24 mouse cellular contexts compared by ENCODE assay signal in the genomic region with DNA sequence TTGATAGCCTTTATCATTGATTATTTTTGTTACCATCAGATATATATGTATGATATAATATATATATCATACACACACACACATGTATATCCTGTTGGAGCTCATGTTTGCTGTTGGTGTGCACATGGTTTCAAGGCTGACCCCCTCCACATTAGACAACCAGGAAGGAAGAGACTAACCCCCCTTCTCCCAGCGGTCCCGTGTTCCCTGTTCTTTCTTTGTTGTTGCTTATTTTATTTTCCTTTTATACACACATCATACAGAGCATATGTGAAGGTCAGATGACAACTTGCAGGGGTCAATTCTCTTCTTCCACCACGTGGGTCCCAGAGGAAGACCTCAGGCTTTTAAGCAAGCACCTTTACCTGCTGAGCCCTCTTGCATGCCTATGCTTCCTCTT. TPM values are rescaled to one million over a fixed set of nuclear protein-coding genes. Genes with fewer than 3 reads are reported as not detected.
A peak's percentile ranks its signal among the peaks of the same experiment; 100 is the strongest.
DNase-seq lines count a peak whose midpoint lies in the region; ATAC-seq and TF ChIP-seq lines count a peak whose summit lies in the region.
"Had no signal": no experiment of that assay in that cellular context is flagged by ENCODE, and none has a peak within 500 bp of the region (broad histone marks: within the 10 kb centered on the region; RNA-seq: fewer than 3 reads in every experiment).

No protein-coding gene starts in this region.

- H3K4me3 ChIP-seq in heart, adult 2 months, result no peak overlapping the region
- no peak overlapping the region for H3K4me3 ChIP-seq in midbrain, embryonic 11.5 days (ENCODE audit: low read depth, low read length)
- H3K4me3 ChIP-seq in midbrain, embryonic 14.5 days (replicated peaks; ENCODE audit: low read depth, low read length), result no peak overlapping the region
- H3K4me3 ChIP-seq in MEL (ENCODE audit: control insufficient read depth in 1 of 2, insufficient read depth in 1 of 2, low read depth in 2 of 2, low read length in 2 of 2), result peak overlapping the region; percentile 21 to 28; a peak in 2 of 4 replicates
- no peak overlapping the region for H3K4me3 ChIP-seq in hindbrain, embryonic 16.5 days (ENCODE audit: low read length)
- no peak overlapping the region for H3K4me3 ChIP-seq in intestine, embryonic 15.5 days (replicated peaks)

- peak; percentile 56 for DNase-seq in heart, adult 11 months
- no peak for DNase-seq in heart, adult 2 months
- peak; percentile 61 for DNase-seq in midbrain, embryonic 11.5 days (ENCODE audit: low spot score, missing footprints)
- no peak for DNase-seq in midbrain, embryonic 14.5 days
- no peak for DNase-seq in MEL (ENCODE audit: low read depth, low spot score)
- DNase-seq in MEL-GATA-1-ER (ENCODE audit: extremely low read depth, low read depth), result peak; percentile 14
- DNase-seq: adrenal gland, adult 2 months; adrenal gland, adult 8-10 months; adrenal gland, postnatal 10 days; adrenal gland, postnatal 14 days; adrenal gland, postnatal 25 days; adrenal gland, postnatal 36 days; B cell, adult 2 months; cerebellum, adult 11 months; cerebellum, adult 11-12 months; cerebellum, adult 18-20 months; cerebellum, adult 2 months had no signal

- intact Hi-C loops in heart, adult 2 months (cut with DNase I), result no loop called here

- no peaks in the 10 kb centered on the region for H3K36me3 ChIP-seq in heart, adult 2 months (ENCODE audit: control insufficient read depth, insufficient read depth, low read length)
- no peaks in the 10 kb centered on the region for H3K36me3 ChIP-seq in midbrain, embryonic 11.5 days (ENCODE audit: control insufficient read depth, insufficient read depth, low read length)
- no peaks in the 10 kb centered on the region for H3K36me3 ChIP-seq in midbrain, embryonic 14.5 days (ENCODE audit: control insufficient read depth, insufficient read depth, low read length)
- H3K36me3 ChIP-seq in MEL (ENCODE audit: control insufficient read depth in 1 of 2, insufficient read depth in 2 of 2, low read length in 2 of 2), result peaks cover 0 to 3% of the 10 kb centered on the region in 2 experiments; a peak in 2 of 4 replicates
- no peaks in the 10 kb centered on the region for H3K36me3 ChIP-seq in hindbrain, embryonic 16.5 days (ENCODE audit: control insufficient read depth, insufficient read depth, low read length)
- H3K36me3 ChIP-seq in intestine, embryonic 15.5 days, result no peaks in the 10 kb centered on the region
- H3K36me3 ChIP-seq: G1E had no signal

- no peaks in the 10 kb centered on the region for H3K79me2 ChIP-seq in heart, adult 2 months (replicated peaks; ENCODE audit: control insufficient read depth, insufficient read depth, low read length)
- H3K79me2 ChIP-seq in MEL (ENCODE audit: control insufficient read depth, insufficient read depth, low read length, poor library complexity), result no peaks in the 10 kb centered on the region

- no peaks in the 10 kb centered on the region for H3K27me3 ChIP-seq in heart, adult 2 months (ENCODE audit: control insufficient read depth, insufficient read depth, low read length)
- no peaks in the 10 kb centered on the region; the same call in 1 of the 2 replicates for H3K27me3 ChIP-seq in midbrain, embryonic 11.5 days (ENCODE audit: control insufficient read depth, insufficient read depth, low read length)
- 0 out of 2 replicates have a peak, but pooled peaks cover 3% of the 10 kb centered on the region for H3K27me3 ChIP-seq in midbrain, embryonic 14.5 days (ENCODE audit: control insufficient read depth, insufficient read depth, low read length)
- no peaks in the 10 kb centered on the region for H3K27me3 ChIP-seq in MEL (ENCODE audit: control insufficient read depth in 1 of 2, insufficient read depth in 2 of 2, low read length in 2 of 2)
- peaks cover 2% of the 10 kb centered on the region; the same call in 1 of the 2 replicates for H3K27me3 ChIP-seq in hindbrain, embryonic 16.5 days (replicated peaks; ENCODE audit: control insufficient read depth, insufficient read depth, low read length)
- H3K27me3 ChIP-seq in intestine, embryonic 15.5 days (replicated peaks), result no peaks in the 10 kb centered on the region; the same call in 1 of the 2 replicates

- H3K27ac ChIP-seq in heart, adult 2 months, result no peak overlapping the region
- H3K27ac ChIP-seq in midbrain, embryonic 11.5 days (ENCODE audit: low read depth, low read length), result no peak overlapping the region
- no peak overlapping the region for H3K27ac ChIP-seq in midbrain, embryonic 14.5 days (replicated peaks; ENCODE audit: low read depth, low read length)
- no peak overlapping the region for H3K27ac ChIP-seq in MEL (ENCODE audit: control insufficient read depth, low read depth, low read length)
- H3K27ac ChIP-seq in hindbrain, embryonic 16.5 days (ENCODE audit: low read depth, low read length), result no peak overlapping the region
- H3K27ac ChIP-seq in intestine, embryonic 15.5 days, result no peak overlapping the region

- H3K9ac ChIP-seq in heart, adult 2 months (ENCODE audit: low read depth, low read length), result no peak overlapping the region
- no peak overlapping the region for H3K9ac ChIP-seq in midbrain, embryonic 11.5 days (ENCODE audit: low read length)
- H3K9ac ChIP-seq in midbrain, embryonic 14.5 days (replicated peaks; ENCODE audit: low read length), result no peak overlapping the region
- no peak overlapping the region for H3K9ac ChIP-seq in MEL (ENCODE audit: control insufficient read depth, low read depth, low read length, poor library complexity, severe bottlenecking)
- H3K9ac ChIP-seq in hindbrain, embryonic 16.5 days (ENCODE audit: low read depth, low read length), result no peak overlapping the region
- H3K9ac ChIP-seq in intestine, embryonic 15.5 days, result no peak overlapping the region

- TF ChIP-seq EP300 in heart, adult 2 months (IDR thresholded peaks at IDR 0.05; ENCODE audit: insufficient read depth, low read depth, low read length), result no peak
- TF ChIP-seq EP300 in MEL (IDR thresholded peaks at IDR 0.05; ENCODE audit: low read depth in 1 of 2, low read length in 2 of 2), result no peak

- no peak for ATAC-seq in midbrain, embryonic 11.5 days (ENCODE audit: low FRiP score)
- ATAC-seq in midbrain, embryonic 14.5 days (ENCODE audit: low FRiP score, low TSS enrichment), result no peak
- ATAC-seq in hindbrain, embryonic 16.5 days, result no peak
- ATAC-seq in intestine, embryonic 15.5 days, result no peak
- ATAC-seq: activated CD4-positive, CD25-positive, alpha-beta regulatory T cell, adult 4 months; CD4-positive, CD25-positive, alpha-beta regulatory T cell, adult 4 months; Patski had no signal

- H3K4me1 ChIP-seq in heart, adult 2 months (ENCODE audit: control insufficient read depth, insufficient read depth, low read length), result no peaks in the 10 kb centered on the region
- H3K4me1 ChIP-seq in midbrain, embryonic 11.5 days (ENCODE audit: control insufficient read depth, insufficient read depth, low read length), result peaks cover 2% of the 10 kb centered on the region; the same call in 1 of the 2 replicates
- H3K4me1 ChIP-seq in midbrain, embryonic 14.5 days (ENCODE audit: control insufficient read depth, insufficient read depth, low read length), result no peaks in the 10 kb centered on the region; the same call in 1 of the 2 replicates
- H3K4me1 ChIP-seq in MEL (ENCODE audit: control insufficient read depth in 1 of 2, insufficient read depth in 2 of 2, low read length in 2 of 2), result peaks cover 0 to 14% of the 10 kb centered on the region in 2 experiments; a peak in 3 of 4 replicates
- H3K4me1 ChIP-seq in hindbrain, embryonic 16.5 days (ENCODE audit: control insufficient read depth, insufficient read depth, low read depth, low read length), result no peaks in the 10 kb centered on the region
- H3K4me1 ChIP-seq in intestine, embryonic 15.5 days (replicated peaks), result no peaks in the 10 kb centered on the region

- no peaks in the 10 kb centered on the region for H3K9me3 ChIP-seq in midbrain, embryonic 11.5 days (ENCODE audit: control insufficient read depth, low read length)
- H3K9me3 ChIP-seq in midbrain, embryonic 14.5 days (ENCODE audit: control insufficient read depth, low read length), result no peaks in the 10 kb centered on the region
- H3K9me3 ChIP-seq in MEL (replicated peaks; ENCODE audit: insufficient read depth, low read length), result no peaks in the 10 kb centered on the region
- H3K9me3 ChIP-seq in hindbrain, embryonic 16.5 days (ENCODE audit: control insufficient read depth, low read length), result no peaks in the 10 kb centered on the region
- H3K9me3 ChIP-seq in intestine, embryonic 15.5 days, result no peaks in the 10 kb centered on the region
- H3K9me3 ChIP-seq: G1E had no signal

- 54% methylated on average over 3 of the region's 3 CpGs for WGBS in heart, adult 2 months
- 77% methylated on average over 3 of the region's 3 CpGs for WGBS in midbrain, embryonic 11.5 days
- 78% methylated on average over 3 of the region's 3 CpGs for WGBS in midbrain, embryonic 14.5 days
- 77% methylated on average over 3 of the region's 3 CpGs for WGBS in hindbrain, embryonic 16.5 days
- 73% methylated on average over 3 of the region's 3 CpGs for WGBS in intestine, embryonic 15.5 days

- H3K4me2 ChIP-seq in midbrain, embryonic 11.5 days, result no peak overlapping the region
- H3K4me2 ChIP-seq in midbrain, embryonic 14.5 days (ENCODE audit: low read length), result no peak overlapping the region
- no peak overlapping the region for H3K4me2 ChIP-seq in hindbrain, embryonic 16.5 days (ENCODE audit: low read length)
- H3K4me2 ChIP-seq in intestine, embryonic 15.5 days (replicated peaks), result no peak overlapping the region

- TF ChIP-seq RAD21 in MEL (IDR thresholded peaks at IDR 0.05; ENCODE audit: low read depth, low read length), result no peak

- no peak for TF ChIP-seq CTCF in heart, adult 2 months (IDR thresholded peaks at IDR 0.05)
- TF ChIP-seq CTCF in MEL (IDR thresholded peaks at IDR 0.05 in 2 of 3, conservative IDR thresholded peaks at IDR 0.05 in 1 of 3; ENCODE audit: control insufficient read depth in 1 of 3, insufficient read depth in 1 of 3, low read depth in 2 of 3, low read length in 3 of 3, poor library complexity in 1 of 3, severe bottlenecking in 1 of 3), result no peak

- TF ChIP-seq POLR2A in heart, adult 2 months (IDR thresholded peaks at IDR 0.05; ENCODE audit: insufficient read depth, low read depth, low read length), result no peak
- TF ChIP-seq POLR2A in MEL (IDR thresholded peaks at IDR 0.05; ENCODE audit: control insufficient read depth in 1 of 2, insufficient read depth in 1 of 2, low read depth in 1 of 2, low read length in 2 of 2, poor library complexity in 1 of 2), result no peak

TF ChIP-seq in MEL, 35 proteins besides CTCF, POLR2A, EP300 and RAD21 (continues in another document):
- TF ChIP-seq GABPA (IDR thresholded peaks at IDR 0.05; ENCODE audit: low read depth, low read length), result no peak

RNA-seq across cellular contexts. Expression of gene 4932438H23Rik, which starts 29.3 kb away (rescaled TPM):
- under 1 TPM in 1 of 2 experiments, not detected in 1; 0.14 TPM for total RNA-seq in heart, adult 2 months (2021)
- polyA plus RNA-seq in heart, adult 2 months (2012; rRNA removed), result 0.06 and 0.12 TPM in 2 replicates
- 0.26 TPM in 1 of 2 replicates, not detected in the other for polyA plus RNA-seq in midbrain, embryonic 11.5 days (2014; fragmentation: Nextera tagmentation; extraction: Ambion mirVana)
- polyA plus RNA-seq in midbrain, embryonic 14.5 days (2014; fragmentation: Nextera tagmentation; extraction: Ambion mirVana), result 0.34 and 1.7 TPM in 2 replicates
- not detected in 2 replicates for total RNA-seq in MEL (2012; rRNA removed)
- not detected for polyA plus RNA-seq in MEL (2012; ENCODE audit: insufficient read depth in 1 of 2, insufficient read length in 2 of 2, low read depth in 1 of 2, low replicate concordance in 2 of 2, missing spikeins in 1 of 2)
- polyA plus RNA-seq in hindbrain, embryonic 16.5 days (2015; fragmentation: Nextera tagmentation; extraction: Ambion mirVana), result 0.88 and 1.9 TPM in 2 replicates
- 0.26 and 0.53 TPM in 2 replicates for polyA plus RNA-seq in intestine, embryonic 15.5 days (2015; fragmentation: Nextera tagmentation; extraction: Ambion mirVana)
- total RNA-seq: adrenal gland, postnatal 14 days; adrenal gland, postnatal 25 days; adrenal gland, postnatal 36 days; CH12.LX had no signal
- polyA plus RNA-seq: adrenal gland, adult 2 months; Patski had no signal

Comparison
In these comparisons a context has a peak if more than half of its experiments do, and no peak if none do; other contexts are left out.
1. DNase-seq: peak in heart, adult 11 months (single experiment), midbrain, embryonic 11.5 days (single experiment) and MEL-GATA-1-ER (single experiment); none in heart, adult 2 months (0 of 2), midbrain, embryonic 14.5 days (single experiment) and MEL (single experiment).
2. H3K4me3 ChIP-seq: peak in MEL (2 of 2); none in heart, adult 2 months (single experiment), midbrain, embryonic 11.5 days (single experiment), midbrain, embryonic 14.5 days (single experiment), hindbrain, embryonic 16.5 days (single experiment) and intestine, embryonic 15.5 days (single experiment).